Mouse (Mus musculus): Measurements from ENCODE around the gene Tmem102.

Gene Tmem102

GRCm38 (mm10) chr11:69804972-69805909 is at the start of gene Tmem102:
Tmem102 (minus strand) TSS chr11:69805624.
- no peak for DNase-seq (ENCODE audit: low spot score)

- DNase-seq (ENCODE audit: low spot score) = no peak
Observed at GRCm38 (mm10) chr11:69854680-69855079, 49.3 kb upstream of the Tmem102 start.

GRCm38 (mm10) chr11:69853994-69854393 is 48.6 kb upstream of the Tmem102 start:
- no peak for DNase-seq (ENCODE audit: low spot score)

- DNase-seq (ENCODE audit: low spot score) = no peak
Observed at GRCm38 (mm10) chr11:69850754-69851153, 45.3 kb upstream of the Tmem102 start.

GRCm38 (mm10) chr11:69849884-69850283 is 44.5 kb upstream of the Tmem102 start:
- DNase-seq (ENCODE audit: low spot score) = no peak

- no peak for DNase-seq (ENCODE audit: low spot score)
Observed at GRCm38 (mm10) chr11:69849128-69849527, 43.7 kb upstream of the Tmem102 start.

GRCm38 (mm10) chr11:69848021-69848420 is 42.6 kb upstream of the Tmem102 start:
- DNase-seq (ENCODE audit: low spot score) = no peak

- peak; percentile 18 for DNase-seq (ENCODE audit: low spot score)
Observed at GRCm38 (mm10) chr11:69846738-69847688, 41.6 kb upstream of the Tmem102 start.

- peak; percentile 90 for DNase-seq (ENCODE audit: low spot score)
Observed at GRCm38 (mm10) chr11:69846198-69846680, 40.8 kb upstream of the Tmem102 start, which contains the start of gene Plscr3. Plscr3 (plus strand) TSS chr11:69846376.

- DNase-seq (ENCODE audit: low spot score) = no peak
Observed at GRCm38 (mm10) chr11:69838714-69839104, 33.3 kb upstream of the Tmem102 start.

GRCm38 (mm10) chr11:69837952-69838713 is 32.7 kb upstream of the Tmem102 start, which contains the start of gene Tmem256:
Tmem256 (plus strand) TSS chr11:69838514.
- peak; percentile 86 for DNase-seq (ENCODE audit: low spot score)

GRCm38 (mm10) chr11:69837604-69837951 is 32.2 kb upstream of the Tmem102 start, which contains the start of gene Nlgn2:
Nlgn2 (minus strand) TSS chr11:69837784.
- DNase-seq (ENCODE audit: low spot score) = no peak

- DNase-seq (ENCODE audit: low spot score) = peak; percentile 26
Observed at GRCm38 (mm10) chr11:69836703-69837576, 31.5 kb upstream of the Tmem102 start.

GRCm38 (mm10) chr11:69835966-69836335 is 30.5 kb upstream of the Tmem102 start:
- no peak for DNase-seq (ENCODE audit: low spot score)

- no peak for DNase-seq (ENCODE audit: low spot score)
Observed at GRCm38 (mm10) chr11:69835326-69835965, 30.0 kb upstream of the Tmem102 start.

- DNase-seq (ENCODE audit: low spot score) = no peak
Observed at GRCm38 (mm10) chr11:69834001-69834549, 28.7 kb upstream of the Tmem102 start.

GRCm38 (mm10) chr11:69833554-69833953 is 28.1 kb upstream of the Tmem102 start:
- no peak for DNase-seq (ENCODE audit: low spot score)

- DNase-seq (ENCODE audit: low spot score) = no peak
Observed at GRCm38 (mm10) chr11:69828832-69829231, 23.4 kb upstream of the Tmem102 start.

GRCm38 (mm10) chr11:69823456-69823855 is 18.0 kb upstream of the Tmem102 start:
- DNase-seq (ENCODE audit: low spot score) = no peak

GRCm38 (mm10) chr11:69822080-69822479 is 16.7 kb upstream of the Tmem102 start, which contains the start of gene Spem1:
Spem1 (minus strand) TSS chr11:69822180.
- no peak for DNase-seq (ENCODE audit: low spot score)
